Mouse (Mus musculus) limb, embryonic 15.5 days (tissue): ENCODE data around the gene Elovl4. TPM values are rescaled to one million over a fixed set of nuclear protein-coding genes. Genes with fewer than 3 reads are reported as not detected.

Experiments used
- polyA plus RNA-seq: library from polyadenylated mRNA; unstranded; fragments of >200 nt; fragmentation: Nextera tagmentation; extraction: Ambion mirVana; gene quantifications from 2 replicates; pipeline ENCODE4 v1.2.1, GENCODE M21; 2015

The Elovl4 gene
- polyA plus RNA-seq, 1 experiment from 2014 or later, result 168 TPM

Other genes with a start within 250 kb of the Elovl4 start
- gene Ttk, start 28.4 kb upstream of the Elovl4 start, polyA plus RNA-seq, result 26.1 and 26.3 TPM in 2 replicates
- 40.7 and 46.0 TPM in 2 replicates for gene Bckdhb, start 118.9 kb upstream of the Elovl4 start, polyA plus RNA-seq